Mouse (Mus musculus): ENCODE measurements at regions not wholly inside any gene's neighbourhood (a gene's known extent, or its start where the extent isn't known, plus 50 kb on each side); places are given as distances from the start of the nearest gene placed in this dataset.
"Not testable (repeated sequence)": the region's sequence is repeated elsewhere in the genome, so short reads cannot be mapped to it uniquely, and the experiment has no call there.

- DNase-seq, result no peak
- WGBS, result 71% methylated on average over 1 of the region's 1 CpGs
- Histone ChIP-seq H3K27ac (ENCODE audit: insufficient read depth, low read length) (no peak overlapping the region), H3K4me3 (replicated peaks; ENCODE audit: insufficient read depth, low read depth, low read length) (no peak overlapping the region), H3K27me3 (ENCODE audit: control insufficient read depth, insufficient read depth, low read length) (no peaks in the 10 kb centered on the region), H3K4me1 (ENCODE audit: control insufficient read depth, insufficient read depth, low read length) (no peaks in the 10 kb centered on the region)
- TF ChIP-seq POLR2A (IDR thresholded peaks at IDR 0.05; ENCODE audit: borderline replicate concordance, insufficient read depth, low read length) (no peak), CTCF (IDR thresholded peaks at IDR 0.05; ENCODE audit: borderline replicate concordance, insufficient read depth, low read depth, low read length) (no peak)
Observed at GRCm38 (mm10) chr11:12543042-12543441, 78.3 kb upstream of the Cobl start.

- no peak for DNase-seq
- H3K27me3 ChIP-seq (ENCODE audit: control insufficient read depth, insufficient read depth, low read length), result no peaks in the 10 kb centered on the region
- WGBS, result 65% methylated on average over 5 of the region's 5 CpGs
- H3K4me3 ChIP-seq (replicated peaks; ENCODE audit: insufficient read depth, low read depth, low read length), result no peak overlapping the region
- TF ChIP-seq POLR2A (IDR thresholded peaks at IDR 0.05; ENCODE audit: borderline replicate concordance, insufficient read depth, low read length), result no peak
- TF ChIP-seq CTCF (IDR thresholded peaks at IDR 0.05; ENCODE audit: borderline replicate concordance, insufficient read depth, low read depth, low read length), result peak; percentile 19; the same call in 1 of the 2 replicates
- H3K27ac ChIP-seq (ENCODE audit: insufficient read depth, low read length), result no peak overlapping the region
- H3K4me1 ChIP-seq (ENCODE audit: control insufficient read depth, insufficient read depth, low read length), result no peaks in the 10 kb centered on the region
Observed at GRCm38 (mm10) chr11:12540333-12540870, 75.6 kb upstream of the Cobl start.

- no peak for DNase-seq
- 21% methylated on average over 2 of the region's 2 CpGs for WGBS
- no peaks in the 10 kb centered on the region for H3K27me3 ChIP-seq (ENCODE audit: control insufficient read depth, insufficient read depth, low read length)
- H3K4me1 ChIP-seq (ENCODE audit: control insufficient read depth, insufficient read depth, low read length), result no peaks in the 10 kb centered on the region
- TF ChIP-seq POLR2A (IDR thresholded peaks at IDR 0.05; ENCODE audit: borderline replicate concordance, insufficient read depth, low read length), result no peak
- no peak overlapping the region for H3K4me3 ChIP-seq (replicated peaks; ENCODE audit: insufficient read depth, low read depth, low read length)
- H3K27ac ChIP-seq (ENCODE audit: insufficient read depth, low read length), result no peak overlapping the region
Observed at GRCm38 (mm10) chr11:12535063-12535462, 70.3 kb upstream of the Cobl start.

- 12% methylated on average over 3 of the region's 3 CpGs for WGBS
Observed at GRCm38 (mm10) chr11:12532288-12532687, 67.5 kb upstream of the Cobl start.

GRCm38 (mm10) chr11:12522063-12522462 is 57.3 kb upstream of the Cobl start:
- H3K4me3 ChIP-seq (replicated peaks; ENCODE audit: insufficient read depth, low read depth, low read length); H3K27ac ChIP-seq (ENCODE audit: insufficient read depth, low read length); H3K27me3 ChIP-seq (ENCODE audit: control insufficient read depth, insufficient read depth, low read length); DNase-seq; H3K4me1 ChIP-seq (ENCODE audit: control insufficient read depth, insufficient read depth, low read length): not testable (repeated sequence)
- 89% methylated on average over 2 of the region's 2 CpGs for WGBS

More at GRCm38 (mm10) chr11:12532288-12532687, 67.5 kb upstream of the Cobl start:
- no peak overlapping the region for H3K4me3 ChIP-seq (replicated peaks; ENCODE audit: insufficient read depth, low read depth, low read length)
- H3K4me1 ChIP-seq (ENCODE audit: control insufficient read depth, insufficient read depth, low read length), result no peaks in the 10 kb centered on the region
- TF ChIP-seq POLR2A (IDR thresholded peaks at IDR 0.05; ENCODE audit: borderline replicate concordance, insufficient read depth, low read length) (no peak), CTCF (IDR thresholded peaks at IDR 0.05; ENCODE audit: borderline replicate concordance, insufficient read depth, low read depth, low read length) (peak; percentile 24; the same call in 1 of the 2 replicates)
- no peaks in the 10 kb centered on the region for H3K27me3 ChIP-seq (ENCODE audit: control insufficient read depth, insufficient read depth, low read length)
- peak; percentile 13 to 27 for DNase-seq
- no peak overlapping the region for H3K27ac ChIP-seq (ENCODE audit: insufficient read depth, low read length)

- 37% methylated on average over 3 of the region's 3 CpGs for WGBS
- TF ChIP-seq POLR2A (IDR thresholded peaks at IDR 0.05; ENCODE audit: borderline replicate concordance, insufficient read depth, low read length) (no peak), CTCF (IDR thresholded peaks at IDR 0.05; ENCODE audit: borderline replicate concordance, insufficient read depth, low read depth, low read length) (no peak)
- no peak for DNase-seq
- H3K4me3 ChIP-seq (replicated peaks; ENCODE audit: insufficient read depth, low read depth, low read length), result no peak overlapping the region
- no peaks in the 10 kb centered on the region for H3K27me3 ChIP-seq (ENCODE audit: control insufficient read depth, insufficient read depth, low read length)
- no peak overlapping the region for H3K27ac ChIP-seq (ENCODE audit: insufficient read depth, low read length)
- H3K4me1 ChIP-seq (ENCODE audit: control insufficient read depth, insufficient read depth, low read length), result no peaks in the 10 kb centered on the region
Observed at GRCm38 (mm10) chr11:12521286-12521685, 56.5 kb upstream of the Cobl start.

- no peak overlapping the region for H3K27ac ChIP-seq (ENCODE audit: insufficient read depth, low read length)
- 86% methylated on average over 2 of the region's 2 CpGs for WGBS
- H3K27me3 ChIP-seq (ENCODE audit: control insufficient read depth, insufficient read depth, low read length), result no peaks in the 10 kb centered on the region
- H3K4me3 ChIP-seq (replicated peaks; ENCODE audit: insufficient read depth, low read depth, low read length), result no peak overlapping the region
- no peaks in the 10 kb centered on the region for H3K4me1 ChIP-seq (ENCODE audit: control insufficient read depth, insufficient read depth, low read length)
- TF ChIP-seq POLR2A (IDR thresholded peaks at IDR 0.05; ENCODE audit: borderline replicate concordance, insufficient read depth, low read length), result no peak
- TF ChIP-seq CTCF (IDR thresholded peaks at IDR 0.05; ENCODE audit: borderline replicate concordance, insufficient read depth, low read depth, low read length), result no peak
- no peak for DNase-seq
Observed at GRCm38 (mm10) chr11:12516374-12516773, 51.6 kb upstream of the Cobl start.

All from cerebellum, adult 2 months (tissue).